Mouse (Mus musculus) embryonic facial prominence, embryonic 13.5 days (tissue): Measurements from ENCODE around the gene Gm45716. TPM values are rescaled to one million over a fixed set of nuclear protein-coding genes. Genes with fewer than 3 reads are reported as not detected.

Experiments
- ATAC-seq: fragments of 200-750 bp; cut with Nextera tagmentation; 2 replicates; pipeline ENCODE4 v1.8.0; 2017; ENCODE audit warnings: low read depth; ENCODE audit not compliant: insufficient number of reproducible peaks, insufficient read depth, low FRiP score, low TSS enrichment
- H3K27ac ChIP-seq: fragments of 300-500 bp; sonication (generic); 2 replicates; pipeline ENCODE4 v1.5.1; 2015; ENCODE audit warnings: moderate library complexity, mild to moderate bottlenecking, inconsistent platforms
- H3K27me3 ChIP-seq: fragments of 300-500 bp; sonication (generic); 2 replicates; pipeline ENCODE4 v1.6.1; 2015; ENCODE audit warnings: mild to moderate bottlenecking, inconsistent platforms
- H3K36me3 ChIP-seq: fragments of 300-500 bp; sonication (generic); 2 replicates; pipeline ENCODE4 v1.6.1; 2015; ENCODE audit warnings: mild to moderate bottlenecking, inconsistent platforms
- H3K4me1 ChIP-seq: fragments of 300-500 bp; sonication (generic); 2 replicates; pipeline ENCODE4 v1.6.1; 2015; ENCODE audit warnings: inconsistent platforms
- H3K4me2 ChIP-seq: fragments of 300-500 bp; sonication (generic); 2 replicates; pipeline ENCODE4 v1.6.1; 2015; ENCODE audit warnings: moderate library complexity, mild to moderate bottlenecking, inconsistent platforms
- H3K4me3 ChIP-seq: fragments of 300-500 bp; sonication (generic); 2 replicates; pipeline ENCODE4 v1.5.1; 2015; ENCODE audit warnings: mild to moderate bottlenecking, inconsistent platforms
- H3K9ac ChIP-seq: fragments of 300-500 bp; sonication (generic); 2 replicates; pipeline ENCODE4 v1.6.1; 2015; ENCODE audit warnings: mild to moderate bottlenecking, inconsistent platforms
- H3K9me3 ChIP-seq: fragments of 300-500 bp; sonication (generic); 2 replicates; pipeline ENCODE4 v1.6.1; 2016; ENCODE audit warnings: inconsistent platforms
- WGBS: fragments of 180-500 bp; shearing (Covaris S2); methylation state at CpG from one replicate; pipeline ENCODE4 v1.1.7; 2015; ENCODE audit warnings: mixed read lengths; 5-methylcytosine and 5-hydroxymethylcytosine counted together
- polyA plus RNA-seq: library from polyadenylated mRNA; unstranded; fragments of >200 nt; fragmentation: Nextera tagmentation; extraction: Ambion mirVana; gene quantifications from 2 replicates; pipeline ENCODE4 v1.2.1, GENCODE M21; 2015

Gm45716 gene
- polyA plus RNA-seq: 11.5 and 12.4 TPM in 2 replicates

- H3K9me3 ChIP-seq: no peaks in the 10 kb centered on the region
- no peak within 1 kb of the TSS for H3K4me3 ChIP-seq
- H3K27ac ChIP-seq: no peak within 1 kb of the TSS
- no peak for ATAC-seq
- 84% methylated on average over 7 of the region's 7 CpGs for WGBS
- peaks cover 3% of the 10 kb centered on the region for H3K4me1 ChIP-seq
- no peaks in the 10 kb centered on the region for H3K27me3 ChIP-seq
- no peak within 1 kb of the TSS for H3K4me2 ChIP-seq
- H3K9ac ChIP-seq: no peak within 1 kb of the TSS
- no peaks in the 10 kb centered on the region for H3K36me3 ChIP-seq
These were observed at the start of gene Gm45716 for GRCm38 (mm10) chr11:90187441-90187840. Gene Gm45716, plus strand, starts transcription at chr11:90187683.

GRCm38 (mm10) chr11:90142393-90142792 is 45.1 kb upstream of the Gm45716 start:
- Histone ChIP-seq H3K27me3 (no peaks in the 10 kb centered on the region), H3K9ac (no peak overlapping the region), H3K9me3 (no peaks in the 10 kb centered on the region), H3K4me1 (peaks cover 15% of the 10 kb centered on the region), H3K4me3 (no peak overlapping the region), H3K4me2 (no peak overlapping the region), H3K36me3 (no peaks in the 10 kb centered on the region), H3K27ac (peak overlapping the region; percentile 39; the same call in 1 of the 2 replicates)
- ATAC-seq: no peak
- 64% methylated on average over 4 of the region's 4 CpGs for WGBS

DNA sequence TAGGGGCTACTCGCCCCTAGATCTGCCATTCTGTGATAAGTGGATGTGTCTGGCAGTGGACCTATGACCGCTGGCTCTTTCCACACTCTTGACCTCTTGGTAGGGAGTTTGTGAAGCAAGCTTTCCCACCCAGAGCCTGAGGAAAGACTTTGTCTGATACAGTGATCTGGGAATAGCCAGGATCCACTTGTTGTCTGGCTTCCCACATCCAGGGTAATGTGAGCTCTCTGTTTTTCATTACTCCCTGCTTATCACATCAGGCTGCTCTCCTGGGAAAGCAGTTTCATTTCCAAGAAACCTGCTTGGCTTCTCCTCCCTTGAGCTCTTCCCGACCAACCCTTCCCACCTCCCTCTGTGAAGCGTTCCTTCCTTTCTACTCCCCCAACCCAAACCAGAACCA is 44.5 kb upstream of the Gm45716 start:
- 39% methylated on average over 4 of the region's 4 CpGs for WGBS
- no peaks in the 10 kb centered on the region for H3K9me3 ChIP-seq
- no peak for ATAC-seq
- H3K4me3 ChIP-seq: no peak overlapping the region
- H3K27me3 ChIP-seq: no peaks in the 10 kb centered on the region
- no peak overlapping the region for H3K4me2 ChIP-seq
- H3K36me3 ChIP-seq: no peaks in the 10 kb centered on the region
- H3K9ac ChIP-seq: no peak overlapping the region
- peaks cover 15% of the 10 kb centered on the region for H3K4me1 ChIP-seq
- H3K27ac ChIP-seq: no peak overlapping the region

GRCm38 (mm10) chr11:90146086-90146860 is 41.2 kb upstream of the Gm45716 start:
- 91% methylated on average over 17 of the region's 17 CpGs for whole genome bisulfite sequencing
- H3K4me3 ChIP-seq: no peak overlapping the region
- no peak overlapping the region for H3K27ac ChIP-seq
- no peak for ATAC-seq
- H3K4me1 ChIP-seq: peaks cover 15% of the 10 kb centered on the region
- H3K36me3 ChIP-seq: no peaks in the 10 kb centered on the region
- no peaks in the 10 kb centered on the region for H3K9me3 ChIP-seq
- H3K4me2 ChIP-seq: no peak overlapping the region
- H3K27me3 ChIP-seq: no peaks in the 10 kb centered on the region
- H3K9ac ChIP-seq: no peak overlapping the region

DNA sequence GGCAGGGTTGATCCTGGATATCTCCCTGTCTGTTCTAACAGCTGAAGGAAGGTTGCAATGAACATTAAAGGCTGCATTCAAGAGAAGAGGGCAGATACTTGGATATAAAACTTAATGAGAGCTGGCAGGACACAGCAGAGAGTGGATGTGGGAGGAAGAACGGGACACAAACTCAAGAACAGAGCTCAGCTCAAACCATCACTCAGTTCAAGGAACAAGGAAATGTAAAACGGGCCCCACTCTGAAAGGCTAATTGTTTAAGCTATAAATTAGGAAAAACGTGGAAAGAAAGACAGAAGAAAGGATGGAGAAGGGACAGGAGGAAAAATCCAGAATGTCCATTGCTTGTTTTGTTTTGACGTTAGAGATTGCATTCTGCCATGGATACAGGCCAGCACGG is 32.4 kb upstream of the Gm45716 start:
- Histone ChIP-seq H3K9me3 (no peaks in the 10 kb centered on the region), H3K9ac (no peak overlapping the region), H3K36me3 (no peaks in the 10 kb centered on the region), H3K4me2 (no peak overlapping the region), H3K27ac (no peak overlapping the region), H3K27me3 (no peaks in the 10 kb centered on the region), H3K4me1 (peaks cover 4% of the 10 kb centered on the region; the same call in 1 of the 2 replicates), H3K4me3 (no peak overlapping the region)
- WGBS: 57% methylated on average over 5 of the region's 5 CpGs
- no peak for ATAC-seq

GRCm38 (mm10) chr11:90155466-90155865 is 32.0 kb upstream of the Gm45716 start:
- 15% methylated on average over 2 of the region's 2 CpGs for WGBS
- no peak for ATAC-seq

GRCm38 (mm10) chr11:90167771-90168170 is 19.7 kb upstream of the Gm45716 start:
- Histone ChIP-seq H3K4me1 (peaks cover 5% of the 10 kb centered on the region; the same call in 1 of the 2 replicates), H3K4me2 (no peak overlapping the region), H3K27ac (no peak overlapping the region), H3K9ac (no peak overlapping the region), H3K27me3 (0 out of 2 replicates have a peak, but pooled peaks cover 2% of the 10 kb centered on the region), H3K36me3 (no peaks in the 10 kb centered on the region), H3K4me3 (no peak overlapping the region), H3K9me3 (no peaks in the 10 kb centered on the region)
- WGBS: 31% methylated on average over 6 of the region's 6 CpGs
- no peak for ATAC-seq

More at GRCm38 (mm10) chr11:90155466-90155865, 32.0 kb upstream of the Gm45716 start:
- Histone ChIP-seq H3K27ac (no peak overlapping the region), H3K4me1 (peaks cover 4% of the 10 kb centered on the region; the same call in 1 of the 2 replicates), H3K27me3 (no peaks in the 10 kb centered on the region), H3K9ac (no peak overlapping the region), H3K9me3 (no peaks in the 10 kb centered on the region), H3K36me3 (no peaks in the 10 kb centered on the region), H3K4me2 (no peak overlapping the region), H3K4me3 (no peak overlapping the region)

- 83% methylated on average over 10 of the region's 10 CpGs for WGBS
- no peaks in the 10 kb centered on the region for H3K36me3 ChIP-seq
- no peak overlapping the region for H3K4me3 ChIP-seq
- no peaks in the 10 kb centered on the region for H3K9me3 ChIP-seq
- no peak overlapping the region for H3K9ac ChIP-seq
- no peak overlapping the region for H3K27ac ChIP-seq
- H3K4me1 ChIP-seq: peaks cover 5% of the 10 kb centered on the region; the same call in 1 of the 2 replicates
- no peak for ATAC-seq
- 0 out of 2 replicates have a peak, but pooled peaks cover 2% of the 10 kb centered on the region for H3K27me3 ChIP-seq
- H3K4me2 ChIP-seq: no peak overlapping the region
These were observed 19.0 kb upstream of the Gm45716 start for GRCm38 (mm10) chr11:90168338-90169065.

DNA sequence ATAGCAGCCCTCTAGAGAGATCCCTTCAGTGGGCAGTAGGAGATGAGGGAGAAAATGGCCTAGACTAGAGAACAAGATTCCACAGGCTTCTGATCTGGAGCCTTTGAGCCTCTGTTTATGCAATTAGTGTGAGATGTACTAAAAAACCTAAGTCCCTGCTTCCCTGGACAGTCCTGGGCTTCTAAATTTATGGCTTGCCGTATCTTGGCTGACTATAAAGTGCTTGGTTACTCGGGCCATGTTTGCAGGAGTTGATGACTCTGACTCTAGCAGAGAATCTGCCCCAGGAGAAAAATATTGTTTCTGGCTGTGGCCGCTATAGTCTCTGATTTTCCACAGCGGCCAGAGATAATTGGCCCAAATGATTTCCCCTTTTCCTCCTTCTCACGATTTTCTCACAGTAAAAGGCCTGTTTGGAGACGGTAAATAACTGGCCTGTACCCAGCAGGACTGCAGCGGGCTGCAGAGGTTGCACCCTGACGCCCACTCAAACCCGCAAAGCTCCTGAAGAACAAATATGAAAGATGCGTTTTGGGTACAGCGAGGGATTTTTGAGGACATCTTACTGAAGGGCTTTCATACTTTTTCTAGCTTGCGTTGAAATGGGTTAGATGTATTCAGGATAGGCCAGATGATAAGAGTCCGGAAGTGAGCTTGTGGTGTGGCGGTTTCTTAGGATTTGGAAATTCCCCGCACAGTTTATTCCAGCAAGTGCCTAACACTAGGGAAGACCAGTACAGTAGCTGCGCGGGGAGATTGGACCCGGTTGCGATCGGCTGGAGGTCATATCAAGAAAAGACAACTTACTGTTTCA is 18.1 kb upstream of the Gm45716 start:
- H3K27me3 ChIP-seq: 0 out of 2 replicates have a peak, but pooled peaks cover 2% of the 10 kb centered on the region
- 0 out of 2 replicates have a peak overlapping the region, but pooled peaks have one; percentile 44 for H3K9ac ChIP-seq
- peaks cover 5% of the 10 kb centered on the region; the same call in 1 of the 2 replicates for H3K4me1 ChIP-seq
- no peaks in the 10 kb centered on the region for H3K9me3 ChIP-seq
- H3K4me3 ChIP-seq: peak overlapping the region; percentile 24
- 54% methylated on average over 20 of the region's 20 CpGs for WGBS
- peak overlapping the region; percentile 56 for H3K4me2 ChIP-seq
- no peaks in the 10 kb centered on the region for H3K36me3 ChIP-seq
- H3K27ac ChIP-seq: no peak overlapping the region
- no peak for ATAC-seq

GRCm38 (mm10) chr11:90170014-90170320 is 17.5 kb upstream of the Gm45716 start:
- H3K36me3 ChIP-seq: no peaks in the 10 kb centered on the region
- no peak for ATAC-seq
- peak overlapping the region; percentile 24 for H3K4me3 ChIP-seq
- 0 out of 2 replicates have a peak, but pooled peaks cover 2% of the 10 kb centered on the region for H3K27me3 ChIP-seq
- H3K4me2 ChIP-seq: peak overlapping the region; percentile 56
- no peaks in the 10 kb centered on the region for H3K9me3 ChIP-seq
- H3K27ac ChIP-seq: no peak overlapping the region
- under 1% methylated on average over 7 of the region's 7 CpGs for WGBS
- H3K4me1 ChIP-seq: peaks cover 5% of the 10 kb centered on the region; the same call in 1 of the 2 replicates
- H3K9ac ChIP-seq: no peak overlapping the region

- no peak for ATAC-seq
- Histone ChIP-seq H3K27me3 (0 out of 2 replicates have a peak, but pooled peaks cover 2% of the 10 kb centered on the region), H3K36me3 (no peaks in the 10 kb centered on the region), H3K9ac (no peak overlapping the region), H3K4me1 (peaks cover 5% of the 10 kb centered on the region; the same call in 1 of the 2 replicates), H3K4me2 (no peak overlapping the region), H3K27ac (no peak overlapping the region), H3K4me3 (no peak overlapping the region), H3K9me3 (no peaks in the 10 kb centered on the region)
- WGBS: 87% methylated on average over 6 of the region's 6 CpGs
These were observed 15.2 kb upstream of the Gm45716 start for GRCm38 (mm10) chr11:90172331-90172730.
